Mouse (Mus musculus) cerebellum, postnatal 14 days (tissue): ENCODE measurements at regions not wholly inside any gene's neighbourhood (a gene's known extent, or its start where the extent isn't known, plus 50 kb on each side); places are given as distances from the start of the nearest gene placed in this dataset.

Experiments
- DNase-seq, 2 experiments: peaks; one replicate each; pipeline ENCODE4 v3.0.0; 2021; ENCODE audit warnings: mixed read lengths in 2 of 2

DNA sequence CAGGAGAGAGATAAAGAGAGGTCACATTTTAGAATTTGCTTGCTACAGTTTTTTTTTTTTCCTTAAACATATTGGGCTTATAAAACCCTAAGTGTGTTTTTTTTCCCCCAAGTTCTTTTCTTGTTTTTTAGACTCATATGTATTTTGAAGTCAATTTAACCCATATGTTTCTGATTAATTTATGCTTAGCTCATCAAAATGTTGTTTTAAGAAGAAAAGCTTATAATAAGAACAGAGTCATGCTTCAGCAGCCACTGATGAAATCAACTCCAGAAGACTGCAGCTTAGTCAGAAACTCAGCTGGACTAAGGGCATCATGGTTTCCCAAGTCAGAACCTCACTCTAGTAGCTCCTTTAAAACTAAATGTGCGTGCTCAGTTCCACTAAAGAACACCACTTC, 454.7 kb upstream of the Jag1 start:
- DNase-seq = no peak

DNA sequence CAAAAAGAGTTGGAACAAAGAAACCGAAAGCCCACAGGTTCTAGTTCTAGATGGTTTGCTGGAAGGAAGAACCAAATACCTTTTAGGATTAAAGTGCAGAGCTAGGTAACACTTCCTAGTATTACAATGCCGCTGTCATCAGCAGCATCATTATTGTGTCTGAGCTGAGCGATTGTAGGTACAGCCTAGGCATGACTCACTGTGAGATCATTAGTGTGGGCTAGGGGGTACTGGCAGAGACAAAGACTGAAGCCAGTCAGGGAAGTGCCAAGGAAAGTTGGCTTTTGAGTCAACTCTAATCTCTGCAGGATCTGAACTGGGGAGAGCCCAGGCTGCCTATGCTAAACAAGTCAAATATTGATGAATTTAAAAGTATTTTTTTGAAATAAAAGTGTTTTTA, 450.2 kb upstream of the Jag1 start:
- no peak for DNase-seq

DNA sequence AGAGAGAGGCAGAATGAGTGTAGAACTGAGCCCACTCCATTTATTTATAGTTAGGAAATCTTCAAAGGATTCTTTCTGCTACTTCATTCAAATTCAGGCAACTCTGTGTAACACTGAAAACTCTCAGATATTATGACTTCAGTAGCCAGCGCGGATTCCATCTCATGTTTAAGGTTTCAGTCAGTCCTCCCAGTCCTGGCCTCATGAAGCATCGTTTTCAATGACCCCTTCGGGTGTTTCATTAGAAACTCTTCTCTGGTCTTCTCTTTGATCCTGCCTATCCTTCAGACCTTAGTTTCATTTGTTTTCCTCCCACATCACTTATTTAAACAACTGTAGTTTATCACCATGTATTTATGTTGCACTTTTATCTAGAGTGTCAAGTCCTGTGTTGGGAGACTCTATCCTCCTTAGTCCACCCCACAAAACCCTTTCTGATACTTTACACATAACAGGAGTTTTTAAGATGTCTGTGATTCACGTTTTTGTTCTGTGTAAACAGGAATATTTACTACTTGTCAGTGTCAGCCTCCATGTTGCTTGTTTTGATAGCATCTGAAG, 447.7 kb upstream of the Jag1 start:
- no peak for DNase-seq

DNA sequence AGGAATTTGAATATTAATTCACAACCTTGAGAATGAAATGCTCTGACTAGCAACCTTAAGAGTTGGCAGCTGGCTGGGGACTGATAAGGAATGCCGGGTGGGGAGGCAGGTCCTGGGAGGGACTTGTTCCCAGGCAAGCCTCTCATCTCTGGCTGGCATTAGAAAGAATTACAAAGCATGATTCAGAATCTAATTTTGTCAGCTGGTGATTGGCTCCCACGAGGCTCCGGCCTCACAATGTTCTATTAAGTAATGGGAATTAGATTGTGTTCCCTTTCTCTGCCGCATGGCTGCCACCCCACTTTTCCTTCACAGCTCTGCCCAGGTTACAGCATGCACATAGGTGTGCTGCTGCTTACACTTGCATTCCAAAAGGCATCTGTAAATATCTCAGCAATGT, 443.9 kb upstream of the Jag1 start:
- no peak for DNase-seq

DNA sequence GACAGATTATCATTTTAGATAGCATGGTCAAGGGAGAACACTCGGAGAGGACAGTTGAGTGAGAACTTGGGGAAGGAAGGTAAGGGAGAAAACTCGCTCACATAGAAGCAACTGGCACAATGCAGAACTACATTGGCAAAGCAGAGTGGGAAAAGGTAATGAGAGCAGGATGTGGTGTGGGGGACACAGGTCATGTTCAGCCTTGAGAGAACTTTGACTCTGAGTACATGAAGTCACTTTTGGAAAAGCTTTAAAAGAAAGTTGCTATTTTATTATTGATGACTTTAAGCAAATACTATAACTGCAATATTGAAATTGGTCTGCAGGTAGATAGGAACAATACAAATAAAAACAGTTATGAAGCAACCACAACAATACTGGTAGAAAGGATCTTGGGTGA, 437.4 kb upstream of the Jag1 start:
- DNase-seq = no peak

DNA sequence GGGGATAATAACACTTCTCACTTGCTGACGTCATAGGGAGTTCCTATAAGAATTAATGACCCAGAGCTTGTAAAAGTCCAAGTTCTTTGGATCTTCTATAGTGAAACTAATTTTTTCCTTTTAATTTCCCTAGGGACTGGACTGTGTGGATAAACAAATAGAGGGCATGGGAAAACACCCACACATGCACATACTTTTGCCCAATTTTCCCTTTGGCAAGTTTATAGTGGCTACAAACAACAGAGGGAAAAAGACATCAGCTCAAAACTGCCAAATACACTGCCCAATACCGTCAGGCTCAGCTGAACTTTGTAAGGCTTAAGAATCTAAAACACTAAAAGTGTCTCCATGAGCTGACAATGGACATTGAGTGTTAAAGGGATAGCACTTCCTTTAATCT, 420.1 kb upstream of the Jag1 start:
- DNase-seq = no peak

DNA sequence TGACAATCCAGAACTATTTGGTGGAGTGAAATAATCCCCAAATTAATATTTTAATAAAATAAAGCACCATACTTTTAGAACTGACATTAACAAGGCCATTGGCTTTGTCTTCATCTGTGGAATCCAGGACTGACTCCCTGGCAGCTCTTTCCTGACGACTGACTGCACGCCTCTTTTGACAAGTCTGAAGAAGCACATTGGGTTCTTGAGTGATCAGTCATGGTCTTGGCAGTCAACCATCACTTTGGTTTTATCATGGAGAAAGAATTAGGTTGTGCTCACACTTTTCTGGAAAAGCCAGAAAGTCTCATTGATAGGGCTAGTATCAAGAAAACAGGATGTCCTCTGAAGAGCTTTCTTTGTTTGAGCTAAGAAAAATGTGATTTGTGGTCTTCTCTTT, 399.8 kb upstream of the Jag1 start:
- DNase-seq = no peak

DNA sequence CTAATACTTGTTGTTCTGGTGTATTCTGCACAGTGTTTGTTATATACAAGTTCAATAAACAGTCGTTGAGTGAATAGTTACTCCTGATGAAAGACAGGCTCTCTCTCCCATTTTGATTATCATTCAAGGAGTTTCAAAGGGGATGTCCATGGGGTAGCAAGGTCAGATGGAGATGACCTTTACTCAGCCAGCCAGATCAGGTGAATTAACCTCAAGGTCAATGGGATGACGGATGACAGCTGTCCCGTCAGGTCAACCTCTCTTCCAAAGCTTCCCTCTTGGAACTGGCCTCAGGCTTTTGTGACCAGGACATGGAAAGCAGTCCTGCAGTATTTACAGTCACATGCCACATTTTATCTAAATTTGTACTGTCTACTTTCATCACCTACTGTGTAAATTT, 398.6 kb upstream of the Jag1 start:
- DNase-seq = no peak

DNA sequence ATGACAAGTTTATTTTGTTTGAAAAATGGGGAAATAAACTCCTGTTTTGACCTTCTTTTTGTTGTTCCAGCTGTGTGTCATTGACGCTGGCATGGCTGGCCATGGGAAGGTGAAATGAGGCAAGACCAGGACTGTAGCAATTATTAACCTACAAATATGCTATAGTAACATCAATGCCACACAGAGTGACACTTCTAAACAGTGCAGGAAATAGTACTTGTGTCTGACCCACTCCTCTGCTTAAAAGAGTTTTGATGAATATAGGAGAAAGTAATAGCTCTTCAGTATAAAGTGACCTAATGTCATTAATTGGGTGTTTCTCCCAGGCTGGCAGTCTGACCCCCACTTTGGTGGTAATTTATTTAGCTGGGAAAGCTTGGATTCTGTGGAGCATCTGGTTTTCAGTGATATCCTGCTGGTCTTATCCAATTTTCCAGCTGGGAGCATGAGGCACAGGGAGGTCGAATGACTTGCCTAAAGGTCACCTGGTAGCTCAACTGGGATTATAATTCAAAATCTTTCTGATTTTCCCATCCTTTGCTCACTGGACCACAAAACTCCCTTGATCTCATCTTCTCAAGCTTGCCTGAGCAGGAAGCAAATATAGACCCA, 397.6 kb upstream of the Jag1 start:
- DNase-seq = no peak

DNA sequence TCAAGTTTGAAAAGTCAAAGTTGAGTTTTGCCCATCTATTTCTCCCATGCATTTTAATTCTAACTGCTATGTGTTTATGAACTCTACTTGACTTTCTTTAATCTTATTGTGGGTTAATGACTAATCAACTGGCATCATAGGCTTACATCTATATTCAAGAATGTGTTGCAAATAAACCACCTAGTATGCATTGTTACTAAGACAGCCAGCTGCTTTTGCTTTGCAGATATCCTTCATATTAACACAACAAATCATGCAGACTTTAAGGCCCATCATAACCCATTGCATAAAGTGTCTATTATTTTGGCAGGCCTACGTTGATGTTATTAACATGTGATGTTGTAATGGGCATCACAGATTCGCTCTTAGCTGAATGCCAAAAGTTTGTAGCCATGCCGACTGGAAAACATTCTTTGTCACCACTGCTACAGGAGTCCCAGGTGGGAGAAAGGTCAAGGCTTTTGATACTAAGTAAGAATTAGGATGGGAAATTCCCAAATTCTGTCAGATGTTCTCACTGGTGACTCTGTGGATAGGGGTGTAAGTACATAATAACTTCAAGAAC, 394.3 kb upstream of the Jag1 start:
- DNase-seq = no peak

DNA sequence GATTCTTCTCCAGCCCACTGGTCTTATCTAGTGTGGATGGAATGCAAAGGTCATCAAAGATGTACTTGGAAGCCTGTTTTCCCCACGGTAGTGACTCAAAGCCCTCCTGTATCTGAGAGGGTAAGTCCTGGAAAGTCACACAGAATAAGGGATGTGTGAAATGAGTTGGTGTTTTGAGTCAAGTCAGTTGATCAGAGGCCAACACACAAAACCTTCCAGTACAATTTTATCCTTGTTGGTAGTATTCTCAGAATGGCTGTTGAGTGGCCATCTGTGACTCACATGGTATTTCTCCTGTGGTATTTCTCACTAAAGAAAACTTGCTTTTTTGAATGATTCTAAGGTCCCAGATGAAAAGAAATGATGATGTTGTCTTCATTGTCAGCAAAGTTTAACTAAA, 384.8 kb upstream of the Jag1 start:
- DNase-seq = no peak

DNA sequence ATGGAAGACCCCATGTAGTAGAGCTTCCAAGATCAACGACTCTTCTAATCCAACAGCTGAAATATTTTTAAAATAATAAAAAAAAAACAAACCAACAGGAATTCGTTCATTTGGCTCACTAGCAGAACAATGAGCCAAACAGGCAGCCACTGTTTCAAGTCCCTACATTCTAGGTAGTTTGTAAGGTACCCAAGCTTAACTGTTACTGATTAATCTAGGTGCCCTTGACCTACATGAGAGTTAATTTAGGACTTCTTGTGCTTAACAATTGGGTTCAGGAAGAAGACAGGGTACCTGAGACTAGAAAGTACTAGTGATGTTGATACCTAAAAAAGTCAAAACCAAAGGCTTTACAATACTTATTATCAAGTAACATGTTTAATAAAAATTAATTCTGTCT, 381.2 kb upstream of the Jag1 start:
- no peak for DNase-seq

DNA sequence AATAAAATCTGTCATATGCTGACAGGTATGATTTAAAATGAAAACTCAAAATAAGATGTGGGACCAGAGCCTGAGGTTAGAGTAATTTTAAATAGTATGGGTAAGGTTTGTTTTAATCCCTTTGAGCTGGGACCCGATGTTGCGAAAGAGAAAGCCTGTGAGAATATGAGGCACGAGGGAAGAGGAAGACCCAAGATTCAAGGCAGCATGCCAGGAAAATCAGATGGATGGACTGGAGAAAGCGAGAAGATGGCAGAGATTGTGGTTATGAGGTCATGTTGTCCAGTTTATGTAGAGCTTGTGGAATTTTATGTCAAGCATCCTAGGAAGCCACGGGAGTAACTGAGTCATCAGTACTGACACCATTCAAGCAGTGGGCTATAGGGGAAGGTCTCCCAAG, 377.2 kb upstream of the Jag1 start:
- DNase-seq = peak in 1 of 2 experiments; percentile 3

DNA sequence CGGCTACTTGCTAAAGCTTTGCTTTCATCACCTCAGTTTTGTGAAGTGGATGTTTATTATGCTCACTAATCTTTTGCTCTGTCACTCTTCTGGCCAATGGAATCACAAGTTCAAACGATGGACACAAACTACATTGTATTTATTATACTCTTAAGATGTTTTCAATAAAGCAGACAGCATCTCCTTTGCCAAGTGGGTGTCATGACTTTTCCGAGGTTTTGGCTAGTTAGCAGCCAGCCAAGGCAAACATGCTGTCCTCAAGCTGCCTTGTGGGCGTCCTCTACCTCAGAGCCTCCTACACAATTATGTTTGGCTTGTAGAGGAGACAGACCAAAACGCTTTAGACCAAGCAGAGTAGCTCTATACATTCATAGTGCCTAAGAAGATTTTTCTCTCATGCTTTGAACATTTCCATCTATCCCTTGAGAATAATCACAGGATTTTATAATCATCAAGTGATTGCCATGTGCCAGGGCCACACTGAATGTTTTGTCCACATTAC, 372.8 kb upstream of the Jag1 start:
- DNase-seq = no peak

DNA sequence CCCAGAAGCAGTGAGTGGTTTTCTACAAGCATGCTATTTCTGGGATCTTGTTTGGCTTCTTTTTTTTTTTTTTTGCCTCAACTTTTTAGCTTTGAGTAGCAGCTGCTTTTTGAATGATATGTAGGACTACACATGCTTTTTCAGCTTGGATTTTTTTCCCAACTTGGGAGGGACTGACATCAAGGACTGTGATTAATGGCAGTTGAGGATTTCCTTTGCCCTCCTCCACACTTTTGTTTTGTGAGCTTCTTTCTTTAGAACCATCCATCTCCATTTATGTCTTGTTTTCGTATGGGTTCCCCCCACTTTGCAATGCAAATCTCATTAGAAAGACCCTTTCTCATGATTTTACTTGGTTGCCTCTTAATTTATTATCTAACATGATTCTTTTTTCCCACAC, 352.3 kb upstream of the Jag1 start:
- no peak for DNase-seq

DNA sequence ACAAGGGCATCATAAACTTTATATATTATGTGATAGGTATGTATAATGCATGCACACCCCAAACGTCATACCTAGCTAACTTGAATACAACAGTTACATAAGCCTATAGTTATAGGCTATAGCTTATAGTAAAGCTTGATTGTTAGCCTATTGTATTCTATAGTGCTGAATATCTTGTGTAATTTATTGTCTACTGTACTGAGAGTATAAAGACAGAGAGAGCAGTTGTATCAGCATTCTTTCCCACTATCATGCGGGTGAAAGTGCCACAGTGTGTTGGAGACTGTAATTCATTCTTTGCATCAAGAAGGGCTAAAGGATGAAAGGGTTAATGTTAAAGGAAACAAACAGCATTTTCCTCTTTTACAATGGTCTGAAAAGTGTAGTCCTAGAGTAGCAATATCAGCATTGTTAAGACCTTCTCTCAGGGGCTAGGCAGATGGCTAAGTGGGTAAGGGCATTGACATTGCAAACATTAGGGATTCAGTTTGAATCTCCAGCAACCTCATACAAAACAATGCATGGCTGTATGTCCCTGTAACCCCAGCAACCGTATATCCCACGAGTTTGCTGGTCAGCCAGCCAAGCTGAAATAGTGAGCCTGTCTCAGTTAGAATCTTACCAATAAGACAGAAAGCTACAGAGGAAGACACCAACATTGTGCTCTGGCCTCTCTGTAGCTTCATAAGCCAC, 340.8 kb upstream of the Jag1 start:
- no peak for DNase-seq

DNA sequence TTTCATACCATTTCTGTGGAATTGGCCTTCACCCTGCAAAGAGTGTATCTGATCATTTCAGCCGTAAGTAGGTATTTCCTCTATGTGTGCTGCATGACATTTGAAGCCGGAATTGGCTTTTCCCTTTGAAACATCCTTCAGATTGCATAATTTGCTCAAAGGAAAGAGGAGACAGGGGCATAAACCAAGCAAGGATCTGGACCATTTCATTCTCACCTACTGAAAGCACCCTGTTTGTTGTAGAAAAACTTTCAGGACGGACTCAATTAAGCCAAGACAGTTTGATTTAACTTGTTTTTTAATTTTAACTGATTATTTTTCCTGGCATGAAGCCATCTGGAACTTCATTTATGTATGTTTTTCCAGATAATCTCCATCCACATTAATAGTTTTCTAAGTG, 340.0 kb upstream of the Jag1 start:
- no peak for DNase-seq

DNA sequence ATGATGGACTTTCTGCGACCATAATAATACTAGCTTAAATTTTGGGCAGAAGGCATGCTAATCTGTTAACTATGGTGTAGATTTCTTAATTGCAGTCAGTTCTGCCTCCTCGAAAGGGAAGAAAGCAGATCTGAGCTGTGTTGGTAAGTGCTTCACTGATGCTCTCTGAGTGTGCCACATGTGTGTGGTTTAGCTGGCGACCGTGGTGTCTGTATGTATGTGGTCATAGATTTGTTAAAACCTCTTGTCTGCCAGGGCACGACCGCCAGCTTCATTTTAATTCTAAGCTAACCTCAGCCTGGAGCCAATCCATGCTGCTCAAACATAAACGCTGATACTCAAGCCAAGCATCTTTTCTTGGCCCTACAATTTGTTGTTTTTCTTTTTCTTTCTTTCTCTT, 330.5 kb upstream of the Jag1 start:
- DNase-seq = no peak

DNA sequence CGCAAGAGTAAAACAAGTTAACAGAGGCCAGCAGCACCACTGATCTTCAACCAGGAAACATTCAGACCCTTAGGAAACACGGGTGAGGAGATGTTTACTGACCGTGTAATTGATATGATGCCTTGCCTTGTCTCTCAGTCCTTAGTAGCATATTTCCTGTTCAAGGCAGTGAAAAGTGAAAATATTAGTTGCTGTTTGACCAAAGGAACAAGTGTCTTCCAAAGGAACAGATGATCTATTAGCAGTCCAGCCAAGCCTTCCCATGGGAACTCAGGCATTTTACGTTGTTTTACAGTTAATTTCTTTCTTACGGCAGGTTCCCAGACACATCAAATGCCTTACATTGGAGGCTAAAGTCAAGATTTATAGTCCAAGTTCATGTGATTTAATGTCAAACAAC, 321.3 kb upstream of the Jag1 start:
- no peak for DNase-seq

DNA sequence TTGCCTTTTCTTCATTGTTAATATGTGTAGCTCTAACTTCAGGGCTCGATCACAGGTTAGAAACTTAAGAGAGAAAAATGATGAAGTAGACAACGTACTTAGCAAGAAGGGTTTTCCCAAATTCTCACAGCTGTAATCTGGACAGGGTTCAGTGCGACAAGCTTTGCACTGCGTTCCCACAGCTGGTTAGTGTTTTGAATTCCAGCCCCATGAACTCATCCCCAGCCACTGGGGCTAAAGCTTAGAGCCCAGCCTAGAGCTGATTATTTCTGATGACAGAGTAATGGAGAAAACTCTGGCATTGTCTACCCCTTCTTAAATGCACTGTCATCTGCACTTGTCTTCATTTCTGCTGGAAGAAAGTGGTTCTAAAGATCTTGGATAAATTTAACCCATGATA, 319.7 kb upstream of the Jag1 start:
- DNase-seq = no peak

DNA sequence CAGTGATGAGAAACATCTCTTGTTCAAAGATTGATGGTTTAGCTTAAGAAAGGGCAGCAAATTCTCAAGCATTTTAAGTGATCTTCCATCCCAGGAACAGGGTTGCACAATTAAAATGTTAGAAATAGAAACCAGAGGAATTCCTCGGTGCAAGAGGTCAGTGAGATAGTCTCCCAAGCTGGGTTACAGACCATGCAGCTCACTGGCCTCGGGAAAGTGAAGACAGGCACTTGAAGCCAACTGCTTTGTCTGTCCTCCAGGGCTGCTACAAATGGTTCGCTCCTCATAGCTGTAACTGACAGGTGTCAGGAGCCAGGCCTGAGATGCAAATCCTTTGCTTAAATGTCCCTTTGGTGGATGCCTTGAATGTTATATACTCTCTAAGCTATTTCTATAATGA, 306.2 kb upstream of the Jag1 start:
- DNase-seq = no peak

DNA sequence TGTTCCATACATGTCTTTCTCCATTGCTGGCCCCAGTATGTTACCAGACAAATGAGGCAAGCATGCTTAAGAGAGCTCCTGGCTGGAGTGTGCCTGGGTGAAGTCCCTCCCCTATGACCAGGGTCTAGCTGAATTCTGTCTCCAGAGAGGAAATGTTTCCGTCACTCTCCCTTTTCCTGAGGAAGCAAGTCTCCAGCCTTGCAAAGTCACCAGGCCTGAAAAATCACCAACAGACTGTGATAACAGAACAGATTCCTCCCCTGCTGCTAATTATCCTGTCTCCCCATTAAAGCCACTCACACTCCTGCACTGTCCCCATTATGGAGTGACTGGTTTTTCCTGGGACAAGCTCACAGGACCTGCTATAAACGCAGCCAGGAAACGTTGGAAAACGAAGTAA, 303.2 kb upstream of the Jag1 start:
- no peak for DNase-seq

DNA sequence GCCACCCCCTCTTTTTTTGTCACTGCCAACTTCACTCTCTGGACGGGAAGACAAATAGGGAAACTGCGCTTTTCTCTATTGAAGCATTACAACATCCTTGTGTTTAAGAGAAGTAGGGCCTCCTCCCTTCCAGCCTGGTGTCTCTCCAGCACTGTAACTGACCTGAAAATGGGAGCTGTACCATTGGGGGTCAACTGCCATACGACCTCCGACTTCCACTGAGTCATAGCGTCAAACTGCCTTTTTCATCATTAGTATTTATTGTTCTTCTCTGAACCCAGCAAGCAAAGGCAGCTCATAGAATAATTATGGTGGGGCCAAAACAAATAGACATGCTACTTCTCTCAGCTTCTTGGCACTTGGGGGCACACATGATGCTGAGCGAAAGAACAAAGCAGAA, 301.2 kb upstream of the Jag1 start:
- DNase-seq = no peak

DNA sequence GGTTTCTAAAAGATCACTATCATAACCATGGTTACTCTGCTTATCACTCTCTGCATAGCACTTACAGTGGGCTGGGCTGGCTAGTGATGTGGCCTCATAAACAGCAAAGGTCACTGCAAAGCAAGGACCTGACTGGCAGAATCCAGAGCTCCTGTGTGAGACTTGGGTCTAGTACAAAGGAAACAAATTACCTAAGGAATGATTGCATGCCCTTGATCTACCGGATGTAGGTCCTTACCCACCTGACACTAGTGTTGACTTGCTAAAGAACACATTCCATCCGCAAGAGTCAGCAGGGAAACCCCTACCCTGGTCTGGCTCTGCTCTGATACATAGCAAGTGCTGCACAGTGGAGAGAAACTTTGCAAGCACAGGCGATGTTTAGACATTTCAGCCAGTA, 297.0 kb upstream of the Jag1 start:
- DNase-seq = no peak
